Mouse (Mus musculus) kidney, postnatal 0 days (tissue): ENCODE measurements around the gene Tbxa2r. TPM values are rescaled to one million over a fixed set of nuclear protein-coding genes. Genes with fewer than 3 reads are reported as not detected.

Experiments
- ATAC-seq: fragments of 200-750 bp; cut with Nextera tagmentation; replicated peaks from 2 replicates; pipeline ENCODE4 v1.8.0; 2017; ENCODE audit warnings: low read depth, moderate number of reproducible peaks, moderate TSS enrichment, moderate library complexity; ENCODE audit not compliant: low FRiP score
- DNase-seq: peaks from one replicate; pipeline ENCODE4 v3.0.0-alpha.2; 2016; ENCODE audit warnings: low spot score
- H3K27ac ChIP-seq: fragments of 300-500 bp; sonication (generic); 2 replicates; pipeline ENCODE4 v1.5.1; 2014; ENCODE audit warnings: mild to moderate bottlenecking
- H3K27me3 ChIP-seq: fragments of 300-500 bp; sonication (generic); 2 replicates; pipeline ENCODE4 v1.6.1; 2014; ENCODE audit warnings: low read length, mixed read lengths; ENCODE audit not compliant: insufficient read depth
- H3K36me3 ChIP-seq: fragments of 300-500 bp; sonication (generic); 2 replicates; pipeline ENCODE4 v1.6.1; 2014; ENCODE audit warnings: low read length, mixed read lengths; ENCODE audit not compliant: insufficient read depth
- H3K4me1 ChIP-seq: fragments of 300-500 bp; sonication (generic); replicated peaks from 2 replicates; pipeline ENCODE4 v1.6.1; 2014; ENCODE audit warnings: antibody characterized with exemption, low read length, mixed read lengths; ENCODE audit not compliant: insufficient read depth
- H3K4me2 ChIP-seq: fragments of 300-500 bp; sonication (generic); 2 replicates; pipeline ENCODE4 v1.6.1; 2014; ENCODE audit warnings: mild to moderate bottlenecking, low read length, moderate library complexity, mixed read lengths
- H3K4me3 ChIP-seq: fragments of 300-500 bp; sonication (generic); replicated peaks from 2 replicates; pipeline ENCODE4 v1.5.1; 2014; ENCODE audit warnings: low read depth, low read length
- H3K9ac ChIP-seq: fragments of 300-500 bp; sonication (generic); 2 replicates; pipeline ENCODE4 v1.6.1; 2014; ENCODE audit warnings: low read depth, low read length
- H3K9me3 ChIP-seq: fragments of 300-500 bp; sonication (generic); replicated peaks from 2 replicates; pipeline ENCODE4 v1.6.1; 2016; ENCODE audit warnings: low read length, inconsistent platforms, mixed read lengths
- CTCF ChIP-seq: IDR thresholded peaks from 2 replicates; pipeline ENCODE4 v1.5.1; 2016; ENCODE audit warnings: antibody characterized with exemption, low read depth, mild to moderate bottlenecking, moderate library complexity
- WGBS: fragments of 180-500 bp; shearing (Covaris S2); extraction: QIAGEN DNeasy Blood & Tissue Kit; methylation state at CpG from one replicate; pipeline ENCODE4 v1.1.7; 2014; 5-methylcytosine and 5-hydroxymethylcytosine counted together
- polyA plus RNA-seq: library from polyadenylated mRNA; unstranded; fragments of >200 nt; fragmentation: Nextera tagmentation; extraction: Ambion mirVana; gene quantifications from 2 replicates; pipeline ENCODE4 v1.2.1, GENCODE M21; 2015

The Tbxa2r gene
- polyA plus RNA-seq, 1 experiment from 2014 or later = 16.1 TPM

DNA sequence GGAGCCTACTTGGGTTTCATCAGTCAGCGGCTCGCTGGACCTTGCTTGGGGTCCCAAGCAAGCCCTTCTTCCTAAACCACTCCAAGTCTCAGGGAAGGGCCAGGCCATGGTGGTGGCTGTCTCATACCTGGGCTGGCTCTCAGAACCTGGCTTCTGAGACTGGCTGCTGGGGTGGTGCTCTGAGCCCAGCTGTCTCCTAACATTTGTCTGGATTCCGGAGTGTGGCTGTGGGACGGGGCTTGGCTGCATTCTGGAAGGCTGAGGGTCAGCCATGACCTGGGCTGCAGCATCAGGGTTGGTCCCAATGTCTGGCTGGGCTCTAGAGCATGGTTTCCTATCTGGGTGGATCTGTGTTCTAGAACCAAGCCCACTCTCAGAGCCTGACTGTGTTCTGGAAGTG lies 8.0 kb downstream of the Tbxa2r start:
- no peaks in the 10 kb centered on the region for H3K27me3 ChIP-seq
- H3K4me3 ChIP-seq = no peak overlapping the region
- H3K9me3 ChIP-seq = no peaks in the 10 kb centered on the region
- peaks cover 20% of the 10 kb centered on the region; the same call in 1 of the 2 replicates for H3K4me1 ChIP-seq
- no peak overlapping the region for H3K4me2 ChIP-seq
- H3K27ac ChIP-seq = peak overlapping the region; percentile 66
- no peak for TF ChIP-seq CTCF
- ATAC-seq (no peak), DNase-seq (no peak)
- no peak overlapping the region for H3K9ac ChIP-seq
- 80% methylated on average over 4 of the region's 4 CpGs for WGBS
- H3K36me3 ChIP-seq = no peaks in the 10 kb centered on the region

DNA sequence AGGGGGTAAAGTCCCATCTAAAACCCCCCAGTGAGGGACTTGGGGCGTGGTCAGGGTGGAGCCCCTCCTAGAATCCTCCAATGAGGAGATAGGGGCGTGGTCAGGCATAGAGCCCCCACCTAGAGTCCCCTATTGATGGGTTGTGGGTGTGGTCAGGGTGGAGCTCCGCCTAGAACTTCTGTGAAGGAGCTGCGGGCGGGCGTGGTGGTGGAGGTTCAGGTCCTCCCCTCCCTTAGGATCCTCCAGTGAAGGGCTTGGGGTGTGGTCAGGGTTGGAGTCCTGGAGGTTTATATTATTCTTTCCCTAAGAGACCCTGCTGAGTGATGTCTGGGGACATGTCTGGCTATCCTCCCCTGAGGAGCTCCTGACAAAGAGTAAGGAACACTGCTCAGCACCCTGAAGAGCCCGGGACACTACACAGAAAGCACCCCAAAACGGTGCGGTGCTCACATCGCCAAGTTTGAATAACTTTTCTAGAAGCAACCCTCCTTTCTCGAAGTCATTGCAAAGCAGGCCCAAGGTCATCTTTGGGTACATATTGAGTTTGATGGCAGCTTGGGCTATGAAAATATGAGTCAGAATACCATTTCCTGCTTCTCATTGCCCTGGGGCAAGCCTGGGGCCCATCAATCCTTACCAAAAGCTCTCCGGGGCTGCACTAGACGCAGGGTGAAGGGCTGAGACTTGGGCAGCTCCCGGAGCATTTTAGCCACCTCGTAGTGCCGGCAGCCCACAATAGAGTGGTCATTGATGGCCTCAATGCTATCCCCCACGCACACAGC lies 12.2 kb downstream of the Tbxa2r start:
- Histone ChIP-seq H3K27me3 (0 out of 2 replicates have a peak, but pooled peaks cover 18% of the 10 kb centered on the region), H3K9me3 (no peaks in the 10 kb centered on the region), H3K4me3 (no peak overlapping the region), H3K36me3 (no peaks in the 10 kb centered on the region), H3K27ac (no peak overlapping the region), H3K9ac (no peak overlapping the region), H3K4me1 (0 out of 2 replicates have a peak, but pooled peaks cover 8% of the 10 kb centered on the region), H3K4me2 (no peak overlapping the region)
- ATAC-seq (no peak), DNase-seq (no peak)
- no peak for TF ChIP-seq CTCF
- 47% methylated on average over 17 of the region's 17 CpGs for WGBS

DNA sequence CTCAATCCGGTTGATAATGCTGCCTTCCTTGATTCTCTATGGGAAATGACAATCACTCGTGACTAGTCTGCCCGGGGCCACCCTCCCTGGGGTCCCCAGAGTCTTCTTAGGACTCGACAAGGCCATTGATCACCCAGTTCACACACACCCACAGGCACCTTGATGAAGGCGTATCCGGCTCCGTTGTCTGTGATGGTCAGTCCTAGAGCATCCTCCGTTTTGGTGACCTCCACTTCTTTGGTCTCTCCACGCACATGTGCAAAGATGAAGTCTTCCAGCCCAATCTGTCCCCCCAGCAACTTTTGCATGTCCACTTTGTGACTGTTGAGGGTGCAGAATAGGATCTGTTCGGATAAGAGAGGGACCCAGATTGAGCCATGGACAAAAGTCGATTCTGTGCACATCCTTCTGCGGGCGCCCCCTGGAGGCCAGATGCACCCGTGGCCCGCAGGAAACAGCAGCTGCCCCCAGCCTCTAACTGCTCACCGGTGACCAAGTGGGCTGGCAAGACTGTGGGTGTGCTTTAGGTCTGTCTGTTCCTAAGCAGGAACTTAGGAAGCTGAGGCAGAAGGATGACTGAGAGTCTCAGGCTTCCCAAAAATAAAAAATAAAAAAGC lies 12.9 kb downstream of the Tbxa2r start:
- Histone ChIP-seq H3K4me2 (no peak overlapping the region), H3K4me3 (no peak overlapping the region), H3K4me1 (0 out of 2 replicates have a peak, but pooled peaks cover 1% of the 10 kb centered on the region), H3K36me3 (no peaks in the 10 kb centered on the region), H3K27ac (no peak overlapping the region), H3K9ac (no peak overlapping the region), H3K9me3 (no peaks in the 10 kb centered on the region), H3K27me3 (0 out of 2 replicates have a peak, but pooled peaks cover 18% of the 10 kb centered on the region)
- DNase-seq (peak; percentile 78), ATAC-seq (no peak)
- WGBS = 35% methylated on average over 16 of the region's 16 CpGs
- TF ChIP-seq CTCF = peak; percentile 85

- H3K9me3 ChIP-seq = no peaks in the 10 kb centered on the region
- DNase-seq (no peak), ATAC-seq (no peak)
- H3K4me3 ChIP-seq = peak within 1 kb of the TSS; percentile 37
- WGBS = 4% methylated on average over 56 of the region's 67 CpGs
- H3K9ac ChIP-seq = peak within 1 kb of the TSS; percentile 49
- H3K27me3 ChIP-seq = 0 out of 2 replicates have a peak, but pooled peaks cover 18% of the 10 kb centered on the region
- H3K27ac ChIP-seq = no peak within 1 kb of the TSS
- 0 out of 2 replicates have a peak, but pooled peaks cover 4% of the 10 kb centered on the region for H3K4me1 ChIP-seq
- no peak for TF ChIP-seq CTCF
- H3K4me2 ChIP-seq = peak within 1 kb of the TSS; percentile 74
- H3K36me3 ChIP-seq = no peaks in the 10 kb centered on the region
Measured at GRCm38 (mm10) chr10:81342686-81343505, 14.4 kb downstream of the Tbxa2r start, which contains the start of gene Gipc3. TSS of gene Gipc3 (minus strand) at chr10:81343266.

GRCm38 (mm10) chr10:81344421-81345161 lies 16.1 kb downstream of the Tbxa2r start:
- Histone ChIP-seq H3K4me1 (0 out of 2 replicates have a peak, but pooled peaks cover 13% of the 10 kb centered on the region), H3K4me3 (no peak overlapping the region), H3K9me3 (no peaks in the 10 kb centered on the region), H3K4me2 (no peak overlapping the region), H3K9ac (no peak overlapping the region), H3K27me3 (0 out of 2 replicates have a peak, but pooled peaks cover 18% of the 10 kb centered on the region), H3K36me3 (no peaks in the 10 kb centered on the region), H3K27ac (no peak overlapping the region)
- peak; percentile 63 for TF ChIP-seq CTCF
- no peak for DNase-seq
- WGBS = 50% methylated on average over 8 of the region's 8 CpGs
- ATAC-seq = no peak
